Mouse (Mus musculus) CH12.LX (cell line): ENCODE measurements around the gene Cox15.

ENCODE experiments used
- MXI1 ChIP-seq: IDR thresholded peaks from 2 replicates; pipeline ENCODE4 v1.6.1; 2011; ENCODE audit warnings: mild to moderate bottlenecking, low read depth, low read length, improper control_type of control experiment
- POLR2A ChIP-seq: IDR thresholded peaks from 2 replicates; pipeline ENCODE4 v1.6.1; 2011; ENCODE audit warnings: low read depth, mild to moderate bottlenecking, improper control_type of control experiment, low read length
- SMC3 ChIP-seq: IDR thresholded peaks from 2 replicates; pipeline ENCODE4 v1.6.1; 2011; ENCODE audit warnings: low read depth, low read length, improper control_type of control experiment
- TBP ChIP-seq: conservative IDR thresholded peaks from 2 replicates; pipeline ENCODE4 v1.6.1; 2011; ENCODE audit warnings: low read depth, low read length, improper control_type of control experiment

DNA sequence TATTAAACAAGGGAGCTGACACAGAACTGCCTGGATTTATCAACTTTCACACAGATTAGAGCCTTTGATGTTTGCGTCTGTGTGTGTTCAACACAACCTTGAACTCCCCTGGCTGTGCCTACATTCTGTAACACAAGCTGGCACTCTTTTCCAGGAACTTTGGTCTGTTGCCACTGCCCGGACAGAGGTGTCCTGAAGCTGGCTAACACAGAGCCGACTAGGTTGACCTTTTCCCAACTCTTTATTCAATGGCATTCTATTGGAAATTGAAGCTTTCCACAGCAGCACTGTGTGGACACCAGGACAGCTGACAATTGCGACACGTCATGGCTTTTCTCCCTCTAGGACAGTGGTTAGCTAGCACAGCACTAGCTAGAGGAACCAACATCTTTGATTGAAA is 44.4 kb upstream of the Cox15 start:
- TF ChIP-seq POLR2A: no peak
- TF ChIP-seq MXI1: no peak
- TF ChIP-seq SMC3: no peak
- TF ChIP-seq TBP: no peak
